Mouse (Mus musculus) limb, embryonic 15.5 days (tissue): ENCODE data around the gene Slx4ip. TPM values are rescaled to one million over a fixed set of nuclear protein-coding genes. Genes with fewer than 3 reads are reported as not detected.
A peak's percentile ranks its signal among the peaks of the same experiment; 100 is the strongest.
"Not testable (repeated sequence)": the region's sequence is repeated elsewhere in the genome, so short reads cannot be mapped to it uniquely, and the experiment has no call there.

ENCODE experiments used
- ATAC-seq: fragments of 200-750 bp; cut with Nextera tagmentation; 2 replicates; pipeline ENCODE4 v1.8.0; 2017; ENCODE audit warnings: low read depth, moderate TSS enrichment; ENCODE audit not compliant: insufficient number of reproducible peaks, low FRiP score, low TSS enrichment
- H3K27ac ChIP-seq: fragments of 300-500 bp; sonication (generic); 2 replicates; pipeline ENCODE4 v1.5.1; 2015; ENCODE audit warnings: moderate library complexity, mild to moderate bottlenecking, inconsistent platforms
- H3K27me3 ChIP-seq: fragments of 300-500 bp; sonication (generic); 2 replicates; pipeline ENCODE4 v1.6.1; 2015; ENCODE audit warnings: inconsistent platforms
- H3K36me3 ChIP-seq: fragments of 300-500 bp; sonication (generic); 2 replicates; pipeline ENCODE4 v1.6.1; 2015; ENCODE audit warnings: inconsistent platforms
- H3K4me1 ChIP-seq: fragments of 300-500 bp; sonication (generic); 2 replicates; pipeline ENCODE4 v1.6.1; 2015; ENCODE audit warnings: inconsistent platforms
- H3K4me2 ChIP-seq: fragments of 300-500 bp; sonication (generic); 2 replicates; pipeline ENCODE4 v1.6.1; 2015; ENCODE audit warnings: mild to moderate bottlenecking, inconsistent platforms
- H3K4me3 ChIP-seq: fragments of 300-500 bp; sonication (generic); 2 replicates; pipeline ENCODE4 v1.5.1; 2015; ENCODE audit warnings: mild to moderate bottlenecking, inconsistent platforms
- H3K9ac ChIP-seq: fragments of 300-500 bp; sonication (generic); 2 replicates; pipeline ENCODE4 v1.6.1; 2015; ENCODE audit warnings: inconsistent platforms
- H3K9me3 ChIP-seq: fragments of 300-500 bp; sonication (generic); 2 replicates; pipeline ENCODE4 v1.6.1; 2016; ENCODE audit warnings: inconsistent platforms
- WGBS: fragments of 180-500 bp; shearing (Covaris S2); methylation state at CpG from one replicate; pipeline ENCODE4 v1.1.7; 2015; 5-methylcytosine and 5-hydroxymethylcytosine counted together
- polyA plus RNA-seq: library from polyadenylated mRNA; unstranded; fragments of >200 nt; fragmentation: Nextera tagmentation; extraction: Ambion mirVana; gene quantifications from 2 replicates; pipeline ENCODE4 v1.2.1, GENCODE M21; 2015

Slx4ip gene
- 5.5 and 6.5 TPM in 2 replicates for polyA plus RNA-seq

GRCm38 (mm10) chr2:136891068-136891950 is at the start of gene Slx4ip, which contains the start of the genes AL731706.1 and Mkks:
Gene Slx4ip, plus strand, starts transcription at chr2:136891218.
Gene AL731706.1, minus strand, starts transcription at chr2:136891389.
Gene Mkks, minus strand, starts transcription at chr2:136891389.
- WGBS = under 1% methylated on average over 49 of the region's 49 CpGs

GRCm38 (mm10) chr2:136850366-136850765 is 40.7 kb upstream of the Slx4ip start:
- no peak for ATAC-seq
- Histone ChIP-seq H3K4me2 (no peak overlapping the region), H3K36me3 (no peaks in the 10 kb centered on the region), H3K9me3 (no peaks in the 10 kb centered on the region), H3K4me1 (no peaks in the 10 kb centered on the region), H3K27ac (no peak overlapping the region), H3K4me3 (no peak overlapping the region), H3K27me3 (no peaks in the 10 kb centered on the region), H3K9ac (no peak overlapping the region)
- WGBS = 66% methylated on average over 3 of the region's 3 CpGs

More at GRCm38 (mm10) chr2:136891068-136891950, at the start of gene Slx4ip, which contains the start of the genes AL731706.1 and Mkks:
- H3K4me2 ChIP-seq = peak within 1 kb of the TSS; percentile 50
- peak within 1 kb of the TSS; percentile 63 for H3K9ac ChIP-seq
- ATAC-seq = peak; percentile 99
- no peaks in the 10 kb centered on the region for H3K9me3 ChIP-seq
- peaks cover 2% of the 10 kb centered on the region for H3K4me1 ChIP-seq
- H3K27ac ChIP-seq = peak within 1 kb of the TSS; percentile 91
- peak within 1 kb of the TSS; percentile 67 for H3K4me3 ChIP-seq
- no peaks in the 10 kb centered on the region for H3K27me3 ChIP-seq
- H3K36me3 ChIP-seq = no peaks in the 10 kb centered on the region

- H3K36me3 ChIP-seq = no peaks in the 10 kb centered on the region
- no peaks in the 10 kb centered on the region for H3K9me3 ChIP-seq
- H3K9ac ChIP-seq = no peak overlapping the region
- no peak overlapping the region for H3K4me3 ChIP-seq
- H3K4me1 ChIP-seq = no peaks in the 10 kb centered on the region
- H3K4me2 ChIP-seq = no peak overlapping the region
- no peak for ATAC-seq
- 54% methylated on average over 5 of the region's 5 CpGs for whole genome bisulfite sequencing
- H3K27me3 ChIP-seq = no peaks in the 10 kb centered on the region
- H3K27ac ChIP-seq = no peak overlapping the region
These were observed 36.3 kb upstream of the Slx4ip start for GRCm38 (mm10) chr2:136854543-136855388.

DNA sequence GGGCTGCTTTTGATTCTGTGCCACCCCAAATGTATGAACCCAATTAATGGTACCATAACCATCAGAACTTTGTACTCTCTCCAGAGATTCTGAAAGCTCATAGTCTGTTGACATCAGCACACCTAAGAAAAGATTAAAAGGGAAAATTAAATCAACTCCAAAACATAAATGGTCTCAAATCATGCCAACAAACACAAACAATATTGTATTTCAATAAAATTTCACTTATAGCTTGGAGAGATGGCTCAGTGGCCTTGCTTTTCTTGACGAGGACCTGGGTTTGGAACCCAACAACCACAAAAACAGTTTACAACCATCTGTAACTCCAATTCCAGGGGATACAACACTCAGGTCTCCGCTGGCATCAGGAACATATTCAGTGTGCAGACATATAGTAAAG is 5.4 kb upstream of the Slx4ip start, which contains the start of gene AL731706.2:
Gene AL731706.2, minus strand, starts transcription at position 101 of the 400 bp plus-strand sequence.
- Histone ChIP-seq H3K27me3 (no peaks in the 10 kb centered on the region), H3K4me3 (no peak within 1 kb of the TSS), H3K9me3 (no peaks in the 10 kb centered on the region), H3K36me3 (peaks cover 28% of the 10 kb centered on the region), H3K4me2 (no peak within 1 kb of the TSS), H3K9ac (no peak within 1 kb of the TSS), H3K4me1 (no peaks in the 10 kb centered on the region; the same call in 1 of the 2 replicates), H3K27ac (no peak within 1 kb of the TSS)
- ATAC-seq = no peak
- WGBS = 93% methylated on average over 2 of the region's 2 CpGs

GRCm38 (mm10) chr2:136886846-136887245 is 4.2 kb upstream of the Slx4ip start:
- H3K36me3 ChIP-seq = peaks cover 18% of the 10 kb centered on the region
- H3K9me3 ChIP-seq = no peaks in the 10 kb centered on the region
- no peaks in the 10 kb centered on the region for H3K27me3 ChIP-seq
- no peak overlapping the region for H3K27ac ChIP-seq
- no peaks in the 10 kb centered on the region; the same call in 1 of the 2 replicates for H3K4me1 ChIP-seq
- no peak overlapping the region for H3K9ac ChIP-seq
- H3K4me3 ChIP-seq = no peak overlapping the region
- ATAC-seq = no peak
- no peak overlapping the region for H3K4me2 ChIP-seq
- 55% methylated on average over 4 of the region's 4 CpGs for WGBS

GRCm38 (mm10) chr2:136890716-136891067 is 326 bp upstream of the Slx4ip start:
- peak overlapping the region; percentile 63 for H3K9ac ChIP-seq
- 4% methylated on average over 15 of the region's 15 CpGs for WGBS
- not testable (repeated sequence) for H3K4me1 ChIP-seq, H3K36me3 ChIP-seq, H3K9me3 ChIP-seq, H3K27me3 ChIP-seq
- ATAC-seq = peak; percentile 25
- H3K4me3 ChIP-seq = peak overlapping the region; percentile 67
- peak overlapping the region; percentile 50 for H3K4me2 ChIP-seq
- H3K27ac ChIP-seq = peak overlapping the region; percentile 91

DNA sequence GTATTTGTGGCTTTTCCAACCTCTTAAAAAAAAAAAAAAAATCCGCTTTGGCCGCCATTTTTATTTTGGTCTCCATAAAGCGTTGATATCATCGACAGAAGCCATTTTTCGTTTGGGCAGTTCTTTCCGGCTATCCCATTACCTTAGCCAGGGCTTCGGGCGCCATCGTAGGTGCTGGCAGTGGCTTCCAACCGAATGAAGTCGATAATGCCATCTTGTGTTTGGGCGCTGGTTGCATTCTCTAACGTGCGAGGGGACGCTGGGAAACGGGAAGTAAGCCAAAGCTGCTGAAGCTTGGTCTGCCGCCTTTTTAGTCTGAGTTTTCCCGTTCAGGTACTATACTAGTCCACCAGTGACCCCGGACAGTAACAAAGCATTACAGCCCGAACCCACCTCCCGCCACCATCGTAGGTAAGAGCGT is 943 bp downstream of the Slx4ip start:
- Histone ChIP-seq H3K27ac (peak overlapping the region; percentile 71), H3K4me3 (peak overlapping the region; percentile 67), H3K4me2 (peak overlapping the region; percentile 27), H3K4me1 (peaks cover 2% of the 10 kb centered on the region), H3K27me3 (no peaks in the 10 kb centered on the region), H3K9me3 (no peaks in the 10 kb centered on the region), H3K36me3 (no peaks in the 10 kb centered on the region), H3K9ac (peak overlapping the region; percentile 33; the same call in 1 of the 2 replicates)
- ATAC-seq = peak; percentile 87
- under 1% methylated on average over 23 of the region's 23 CpGs for WGBS

GRCm38 (mm10) chr2:136894494-136894893 is 3.5 kb downstream of the Slx4ip start:
- 83% methylated on average over 2 of the region's 2 CpGs for WGBS
- Histone ChIP-seq H3K36me3 (no peaks in the 10 kb centered on the region), H3K9me3 (no peaks in the 10 kb centered on the region), H3K9ac (no peak overlapping the region), H3K4me1 (peaks cover 2% of the 10 kb centered on the region), H3K4me3 (no peak overlapping the region), H3K27ac (no peak overlapping the region), H3K27me3 (no peaks in the 10 kb centered on the region), H3K4me2 (no peak overlapping the region)
- ATAC-seq = no peak

DNA sequence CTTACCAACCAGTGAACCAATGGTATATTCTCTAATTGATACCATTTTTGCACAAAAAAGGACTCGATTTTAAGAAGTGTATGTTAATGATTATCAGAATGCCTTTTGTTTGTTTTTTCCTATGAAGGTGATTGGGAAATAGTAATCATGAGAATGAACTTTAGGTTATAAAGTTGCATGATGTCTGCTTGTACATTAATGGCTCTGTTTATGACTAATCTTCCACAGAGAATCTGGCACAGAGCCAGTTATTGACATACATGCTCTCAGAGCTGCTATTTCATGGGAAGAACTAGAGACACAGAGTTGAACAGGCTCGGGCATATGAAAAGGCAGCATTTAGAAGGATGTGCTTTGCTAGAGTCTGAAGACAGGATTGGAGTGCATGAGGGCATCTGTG is 5.1 kb downstream of the Slx4ip start:
- H3K4me1 ChIP-seq = peaks cover 2% of the 10 kb centered on the region; the same call in 1 of the 2 replicates
- H3K9me3 ChIP-seq = no peaks in the 10 kb centered on the region
- no peaks in the 10 kb centered on the region for H3K27me3 ChIP-seq
- no peaks in the 10 kb centered on the region for H3K36me3 ChIP-seq
- no peak overlapping the region for H3K9ac ChIP-seq
- no peak overlapping the region for H3K4me3 ChIP-seq
- no peak overlapping the region for H3K27ac ChIP-seq
- WGBS = 70% methylated on average over 2 of the region's 2 CpGs
- ATAC-seq = no peak
- no peak overlapping the region for H3K4me2 ChIP-seq

- H3K36me3 ChIP-seq = no peaks in the 10 kb centered on the region
- H3K4me1 ChIP-seq = peaks cover 5% of the 10 kb centered on the region
- H3K9ac ChIP-seq = no peak overlapping the region
- WGBS = 72% methylated on average over 3 of the region's 3 CpGs
- no peaks in the 10 kb centered on the region for H3K27me3 ChIP-seq
- H3K4me2 ChIP-seq = no peak overlapping the region
- no peak for ATAC-seq
- no peaks in the 10 kb centered on the region for H3K9me3 ChIP-seq
- no peak overlapping the region for H3K27ac ChIP-seq
- no peak overlapping the region for H3K4me3 ChIP-seq
These were observed 17.6 kb downstream of the Slx4ip start for GRCm38 (mm10) chr2:136908596-136908995.

- no peaks in the 10 kb centered on the region for H3K9me3 ChIP-seq
- no peak overlapping the region for H3K4me3 ChIP-seq
- no peak overlapping the region for H3K4me2 ChIP-seq
- 88% methylated on average over 2 of the region's 2 CpGs for WGBS
- H3K27me3 ChIP-seq = no peaks in the 10 kb centered on the region
- H3K27ac ChIP-seq = no peak overlapping the region
- no peaks in the 10 kb centered on the region for H3K36me3 ChIP-seq
- H3K9ac ChIP-seq = no peak overlapping the region
- no peak for ATAC-seq
- H3K4me1 ChIP-seq = peaks cover 5% of the 10 kb centered on the region
These were observed 18.3 kb downstream of the Slx4ip start for GRCm38 (mm10) chr2:136909298-136909697.
